Mouse (Mus musculus): ENCODE measurements around the gene Ip6k3.

Gene Ip6k3

GRCm38 (mm10) chr17:27182401-27182800 is 14.8 kb upstream of the Ip6k3 start:
- no peak for DNase-seq (ENCODE audit: low spot score)

GRCm38 (mm10) chr17:27181666-27182065 is 14.1 kb upstream of the Ip6k3 start:
- peak; percentile 48 for DNase-seq (ENCODE audit: low spot score)

- DNase-seq (ENCODE audit: low spot score): no peak
These were observed 12.2 kb upstream of the Ip6k3 start for GRCm38 (mm10) chr17:27179681-27180280.

GRCm38 (mm10) chr17:27178427-27179177 is 11.0 kb upstream of the Ip6k3 start:
- no peak for DNase-seq (ENCODE audit: low spot score)

- DNase-seq (ENCODE audit: low spot score): no peak
These were observed 10.4 kb upstream of the Ip6k3 start for GRCm38 (mm10) chr17:27178019-27178418.

- no peak for DNase-seq (ENCODE audit: low spot score)
These were observed 9.2 kb upstream of the Ip6k3 start for GRCm38 (mm10) chr17:27176754-27177153.

GRCm38 (mm10) chr17:27176287-27176686 is 8.7 kb upstream of the Ip6k3 start:
- DNase-seq (ENCODE audit: low spot score): no peak

GRCm38 (mm10) chr17:27175196-27175874 is 7.7 kb upstream of the Ip6k3 start:
- DNase-seq (ENCODE audit: low spot score): peak; percentile 23

- DNase-seq (ENCODE audit: low spot score): no peak
These were observed 6.1 kb upstream of the Ip6k3 start for GRCm38 (mm10) chr17:27173715-27174114.

GRCm38 (mm10) chr17:27172459-27172858 is 4.9 kb upstream of the Ip6k3 start:
- DNase-seq (ENCODE audit: low spot score): no peak

- no peak for DNase-seq (ENCODE audit: low spot score)
These were observed 3.5 kb upstream of the Ip6k3 start for GRCm38 (mm10) chr17:27171121-27171520.

- no peak for DNase-seq (ENCODE audit: low spot score)
These were observed 2.5 kb upstream of the Ip6k3 start for GRCm38 (mm10) chr17:27169952-27170695.

GRCm38 (mm10) chr17:27168569-27168968 is 974 bp upstream of the Ip6k3 start:
- no peak for DNase-seq (ENCODE audit: low spot score)

- no peak for DNase-seq (ENCODE audit: low spot score)
These were observed 694 bp downstream of the Ip6k3 start for GRCm38 (mm10) chr17:27166901-27167300.

GRCm38 (mm10) chr17:27165054-27165773 is 2.4 kb downstream of the Ip6k3 start:
- peak; percentile 66 for DNase-seq (ENCODE audit: low spot score)

- no peak for DNase-seq (ENCODE audit: low spot score)
These were observed 6.7 kb downstream of the Ip6k3 start for GRCm38 (mm10) chr17:27160905-27161304.

- no peak for DNase-seq (ENCODE audit: low spot score)
These were observed 8.4 kb downstream of the Ip6k3 start for GRCm38 (mm10) chr17:27159169-27159568.

GRCm38 (mm10) chr17:27158439-27158838 is 9.2 kb downstream of the Ip6k3 start:
- no peak for DNase-seq (ENCODE audit: low spot score)

GRCm38 (mm10) chr17:27155752-27156151 is 11.8 kb downstream of the Ip6k3 start:
- no peak for DNase-seq (ENCODE audit: low spot score)

- no peak for DNase-seq (ENCODE audit: low spot score)
These were observed 12.7 kb downstream of the Ip6k3 start for GRCm38 (mm10) chr17:27154881-27155280.

GRCm38 (mm10) chr17:27154256-27154655 is 13.3 kb downstream of the Ip6k3 start:
- no peak for DNase-seq (ENCODE audit: low spot score)

- DNase-seq (ENCODE audit: low spot score): no peak
These were observed 13.8 kb downstream of the Ip6k3 start for GRCm38 (mm10) chr17:27153773-27154193.

Data from embryo, embryonic 10 days (tissue).